Mouse (Mus musculus) lung, adult 2 months (tissue): ENCODE data around the gene Celsr2. TPM values are rescaled to one million over a fixed set of nuclear protein-coding genes. Genes with fewer than 3 reads are reported as not detected.

Source experiments
- DNase-seq: peaks from one replicate; pipeline ENCODE4 v3.0.0; 2022
- H3K4me1 ChIP-seq: fragments of 200-500 bp; 2 replicates; pipeline ENCODE4 v1.6.1; 2011; ENCODE audit warnings: low read length; ENCODE audit not compliant: control insufficient read depth, insufficient read depth
- H3K4me3 ChIP-seq: fragments of 200-500 bp; replicated peaks from 2 replicates; pipeline ENCODE3; 2011; ENCODE audit warnings: low read depth, mild to moderate bottlenecking, control low read depth, low read length; ENCODE audit errors: extremely low read depth
- CTCF ChIP-seq: fragments of 200-500 bp; IDR thresholded peaks from 2 replicates; pipeline ENCODE4 v1.5.1; 2011; ENCODE audit warnings: mild to moderate bottlenecking, low read length, control low read depth; ENCODE audit not compliant: insufficient read depth
- POLR2A ChIP-seq: fragments of 200-500 bp; IDR thresholded peaks from 2 replicates; pipeline ENCODE4 v1.6.1; 2011; ENCODE audit warnings: low read depth, mild to moderate bottlenecking, control low read depth, low read length, borderline replicate concordance; ENCODE audit errors: extremely low read depth
- WGBS: fragments of 180-500 bp; shearing (Covaris S2); methylation state at CpG from one replicate; pipeline ENCODE4 v1.1.7; 2018; 5-methylcytosine and 5-hydroxymethylcytosine counted together
- polyA plus RNA-seq: library from polyadenylated mRNA; depleted of rRNA; stranded (reverse); fragments of >200 nt; gene quantifications from 2 replicates; pipeline ENCODE4 v1.2.3, GENCODE M21; 2012

Gene Celsr2
- polyA plus RNA-seq, 1 experiment, result 26.7 TPM

DNA sequence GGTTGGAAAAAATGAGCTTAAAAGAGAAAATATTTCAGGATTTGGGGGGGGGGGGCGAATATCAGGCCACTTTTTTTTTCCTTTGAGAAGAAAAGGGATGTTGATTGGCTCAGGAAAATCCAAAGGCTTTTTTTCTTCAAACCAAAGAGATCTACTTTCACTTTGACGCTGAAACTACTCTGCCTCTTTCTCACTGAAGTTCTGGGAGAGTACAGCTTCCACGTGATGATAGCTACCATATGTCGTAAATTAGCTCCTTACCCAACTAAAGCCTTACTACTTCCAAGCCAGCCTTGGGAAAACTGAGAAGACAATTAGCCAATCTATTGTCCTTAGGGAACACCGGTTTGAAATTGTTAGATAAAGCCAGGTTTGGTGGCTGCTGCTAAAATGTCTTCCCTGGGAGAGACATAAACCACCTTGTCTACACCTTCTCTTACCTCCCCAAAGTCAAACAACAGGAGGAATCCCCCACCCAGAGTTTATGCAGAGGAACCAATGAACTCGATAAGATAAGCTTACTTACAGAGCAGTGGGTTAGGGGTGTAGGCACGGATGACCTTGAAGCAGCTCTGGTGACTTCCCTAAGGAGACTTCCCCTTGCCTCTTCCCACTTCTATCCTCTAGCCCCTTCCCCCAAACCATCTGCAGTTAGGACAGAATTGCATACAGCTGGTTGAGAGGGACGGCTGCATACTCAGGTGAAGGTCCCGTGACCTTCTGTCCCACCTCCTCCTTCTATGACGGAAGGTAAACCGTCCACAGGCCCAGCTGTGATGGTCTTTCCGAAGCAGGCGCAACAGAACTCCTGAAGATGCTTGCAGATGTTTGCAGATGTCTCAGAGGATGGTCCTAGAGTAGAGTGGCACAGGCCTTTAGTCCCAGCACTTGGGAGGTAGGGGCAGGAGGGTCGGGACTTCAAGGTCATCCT, 33.1 kb downstream of the Celsr2 start:
- no peak for DNase-seq
- 60% methylated on average over 14 of the region's 14 CpGs for WGBS
- H3K4me1 ChIP-seq, result peaks cover 5% of the 10 kb centered on the region
- TF ChIP-seq POLR2A (no peak), CTCF (no peak)
- no peak overlapping the region for H3K4me3 ChIP-seq

DNA sequence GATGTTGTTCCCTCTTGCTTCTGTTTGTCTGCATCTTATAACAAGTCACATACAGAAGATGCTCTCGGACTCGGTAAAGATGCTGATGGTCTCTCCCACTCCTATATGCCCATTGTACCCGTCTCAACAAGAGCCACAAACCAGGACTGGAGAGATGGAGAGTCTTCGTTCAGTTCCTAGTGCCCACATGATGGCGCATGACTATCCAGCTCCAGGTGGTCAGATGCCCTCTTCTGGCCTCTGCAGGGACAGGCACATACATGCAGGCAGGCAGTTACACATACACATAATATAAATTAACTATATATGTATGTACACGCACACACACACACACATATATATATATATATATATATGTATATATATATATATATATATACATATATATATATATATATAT, 34.7 kb downstream of the Celsr2 start:
- 82% methylated on average over 6 of the region's 6 CpGs for WGBS
- H3K4me1 ChIP-seq, result peaks cover 5% of the 10 kb centered on the region
- TF ChIP-seq CTCF (peak; percentile 52), POLR2A (no peak)
- no peak for DNase-seq
- no peak overlapping the region for H3K4me3 ChIP-seq

DNA sequence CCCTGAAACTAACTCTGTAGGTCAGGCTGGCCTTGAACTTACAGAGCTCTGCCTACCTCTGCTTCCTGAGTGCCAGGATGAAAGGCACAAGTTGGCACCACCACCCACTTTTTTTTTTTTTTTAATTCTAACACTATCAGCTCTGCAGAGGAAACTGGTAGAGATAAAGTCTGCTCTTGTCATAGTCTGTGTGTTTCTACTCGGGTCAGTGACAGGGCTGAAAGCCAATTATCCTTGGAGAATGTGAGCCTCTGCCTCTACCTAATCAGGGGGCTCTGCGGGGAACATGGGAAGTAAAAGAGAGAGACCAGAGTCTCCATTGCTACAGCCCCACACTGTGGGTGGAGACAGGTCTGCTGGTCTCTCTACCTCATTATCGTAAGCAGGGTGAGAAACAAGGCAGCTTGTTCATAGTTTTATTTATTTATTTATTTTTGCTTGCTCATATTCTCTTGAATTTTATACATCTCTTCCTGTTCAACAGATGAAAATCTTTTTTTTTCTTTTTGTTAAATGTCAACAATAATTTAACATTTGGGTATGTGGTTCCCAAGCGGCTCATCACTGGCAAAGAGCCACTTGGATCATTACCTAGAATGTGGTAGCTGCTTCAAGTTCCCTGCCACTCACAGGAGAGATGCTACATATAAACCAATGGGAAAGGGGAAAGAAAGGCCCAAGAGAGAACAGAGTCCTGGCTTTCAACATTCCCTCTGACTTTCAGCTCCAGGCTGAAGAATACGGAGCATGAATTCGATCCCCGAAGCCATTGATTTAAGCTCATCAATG, 36.3 kb downstream of the Celsr2 start:
- TF ChIP-seq CTCF (no peak), POLR2A (no peak)
- H3K4me1 ChIP-seq, result peaks cover 3% of the 10 kb centered on the region
- H3K4me3 ChIP-seq, result no peak overlapping the region
- WGBS, result 76% methylated on average over 7 of the region's 7 CpGs
- no peak for DNase-seq

DNA sequence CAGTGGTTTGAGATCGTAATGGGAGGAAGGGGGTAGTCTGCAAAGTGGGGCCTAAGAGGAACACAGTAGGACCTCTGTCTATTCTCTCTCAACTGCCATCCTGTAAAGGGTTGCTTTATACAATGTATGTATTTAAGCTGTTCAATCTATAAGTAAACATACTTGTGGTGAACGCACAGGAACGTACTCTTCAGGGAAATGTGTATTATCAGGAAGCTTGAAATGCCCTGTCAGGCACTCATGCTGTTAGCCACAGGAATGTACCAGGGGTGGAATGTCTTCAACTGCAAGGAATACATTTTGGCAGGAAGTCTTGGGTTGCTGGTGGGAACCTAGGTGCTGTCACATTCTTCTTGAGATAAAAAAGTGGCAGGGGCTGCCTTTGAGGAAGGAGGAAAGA, 42.7 kb downstream of the Celsr2 start:
- TF ChIP-seq POLR2A (no peak), CTCF (no peak)
- Histone ChIP-seq H3K4me1 (no peaks in the 10 kb centered on the region), H3K4me3 (no peak overlapping the region)
- 45% methylated on average over 3 of the region's 3 CpGs for WGBS
- no peak for DNase-seq

DNA sequence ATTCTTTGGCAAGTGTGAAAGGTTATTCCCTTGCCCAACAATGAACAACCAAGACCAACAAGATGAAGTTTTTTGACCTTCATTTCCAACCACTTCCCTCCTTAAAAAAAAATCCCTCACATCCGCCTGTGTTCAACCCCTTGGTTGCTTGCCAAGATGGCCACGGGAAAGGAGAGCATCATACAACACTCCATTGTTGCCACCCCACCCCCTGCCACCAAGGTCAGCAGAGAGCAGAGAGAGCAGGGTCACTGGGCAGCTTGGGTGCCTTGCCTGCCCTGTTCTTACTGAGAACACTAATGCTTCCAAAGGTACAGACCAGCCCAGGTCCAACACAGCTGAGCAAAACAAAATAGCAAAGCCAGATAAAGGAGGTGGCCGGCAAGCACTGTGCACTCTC, 43.1 kb downstream of the Celsr2 start:
- 16% methylated on average over 3 of the region's 3 CpGs for WGBS
- no peak for DNase-seq
- no peak for TF ChIP-seq CTCF
- no peak for TF ChIP-seq POLR2A
- Histone ChIP-seq H3K4me3 (no peak overlapping the region), H3K4me1 (no peaks in the 10 kb centered on the region)

DNA sequence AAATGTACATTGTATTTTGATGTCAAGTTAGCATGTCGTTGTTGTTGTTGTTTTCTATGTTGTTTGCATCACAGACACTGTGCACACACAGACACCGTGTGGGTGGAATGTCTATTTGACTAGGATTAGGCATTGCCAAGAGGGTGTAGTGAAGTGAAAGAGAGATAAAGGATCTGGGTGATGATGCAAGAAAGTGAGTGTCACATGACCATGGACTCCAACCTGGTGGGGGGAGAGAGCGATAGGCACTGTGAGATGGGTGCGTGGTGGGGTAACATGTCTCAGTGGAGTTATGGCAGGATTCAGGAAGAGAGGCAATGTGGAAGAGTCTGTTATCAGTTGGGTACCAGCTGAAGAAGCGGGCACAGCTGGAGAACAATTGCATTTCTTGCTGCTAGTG, 46.6 kb downstream of the Celsr2 start:
- DNase-seq, result no peak
- Histone ChIP-seq H3K4me1 (no peaks in the 10 kb centered on the region), H3K4me3 (no peak overlapping the region)
- 66% methylated on average over 5 of the region's 5 CpGs for WGBS
- TF ChIP-seq CTCF, result no peak
- TF ChIP-seq POLR2A, result no peak

DNA sequence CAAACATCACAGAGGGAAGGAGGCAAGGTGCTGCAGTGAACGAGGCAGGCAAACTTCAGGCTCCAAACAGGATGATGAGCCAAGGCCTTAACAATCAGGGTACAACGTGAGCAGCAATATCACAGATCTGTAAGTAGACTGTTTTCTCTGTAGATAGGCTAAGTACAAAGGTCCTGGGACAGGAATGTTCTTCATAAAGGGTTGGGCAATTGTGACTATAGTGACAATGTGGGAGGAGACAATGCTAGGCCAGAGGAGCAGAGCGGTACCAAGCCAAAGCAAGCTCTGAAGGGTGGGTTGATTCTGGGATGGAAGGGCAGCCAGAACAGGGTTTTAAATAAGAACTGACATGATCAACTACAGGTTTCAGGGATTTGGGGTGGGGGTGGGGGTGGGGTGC, 47.5 kb downstream of the Celsr2 start:
- Histone ChIP-seq H3K4me3 (no peak overlapping the region), H3K4me1 (no peaks in the 10 kb centered on the region)
- 70% methylated on average over 3 of the region's 3 CpGs for WGBS
- DNase-seq, result no peak
- TF ChIP-seq CTCF (no peak), POLR2A (no peak)

DNA sequence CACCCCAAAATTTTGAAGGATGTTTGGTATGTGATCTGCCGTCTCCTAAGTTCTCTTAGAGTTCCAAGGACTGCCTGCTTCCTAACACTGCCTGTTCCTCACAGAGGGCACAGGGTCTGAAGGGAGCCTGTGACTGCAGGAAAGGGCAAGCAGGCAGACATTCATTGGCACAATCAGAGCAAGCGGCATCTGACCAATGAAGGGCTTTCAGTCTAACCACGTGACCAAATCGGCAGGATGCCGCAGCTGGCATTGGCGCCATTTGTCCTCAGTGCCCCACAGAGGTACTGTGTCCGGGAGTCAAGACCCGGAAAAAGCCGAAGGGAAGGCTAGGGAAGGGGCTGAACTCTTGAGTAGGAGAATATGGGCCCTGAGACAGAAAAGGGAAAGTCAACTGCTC, 48.2 kb downstream of the Celsr2 start:
- TF ChIP-seq CTCF (no peak), POLR2A (no peak)
- DNase-seq, result no peak
- Histone ChIP-seq H3K4me1 (no peaks in the 10 kb centered on the region), H3K4me3 (no peak overlapping the region)
- WGBS, result 59% methylated on average over 9 of the region's 9 CpGs

DNA sequence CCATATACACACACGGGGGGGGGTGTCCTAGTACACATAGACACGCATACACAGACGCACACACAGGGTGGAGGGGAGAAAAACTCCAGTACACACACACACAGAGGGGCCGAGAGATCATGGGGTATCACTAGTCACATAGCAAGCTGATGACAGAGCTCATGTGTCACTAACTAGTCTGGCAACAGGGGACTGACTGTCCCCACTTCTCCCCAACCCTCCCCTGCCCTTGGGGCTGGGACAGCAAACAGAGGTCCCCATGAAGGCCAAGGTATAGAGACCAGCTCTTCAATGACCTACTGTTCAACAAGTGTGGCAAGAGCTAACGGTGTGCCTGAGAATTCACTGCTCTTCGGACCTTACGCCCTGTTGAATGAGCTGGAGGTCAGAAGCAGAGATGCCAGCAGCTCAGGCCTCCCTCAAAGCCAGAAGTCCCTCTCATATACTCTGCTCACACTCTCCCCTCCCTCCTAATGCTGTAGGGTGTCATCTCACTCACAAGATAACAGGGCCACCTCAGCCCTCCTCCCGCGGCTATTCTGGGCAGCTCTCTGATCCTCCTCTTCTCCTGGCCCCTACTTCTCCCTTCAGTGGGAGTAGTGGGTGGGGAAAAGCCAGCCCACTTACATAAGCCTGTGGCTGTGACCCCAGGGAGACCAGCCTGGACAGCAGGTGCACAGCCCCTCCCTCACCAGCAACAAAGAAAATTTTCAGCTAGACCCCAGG, 50.9 kb downstream of the Celsr2 start, which contains the start of gene Mybphl:
Gene Mybphl (plus strand): TSS at position 642 of the 726 bp plus-strand sequence.
- WGBS, result 59% methylated on average over 9 of the region's 9 CpGs
- no peak for DNase-seq

More for the DNA sequence above, 50.9 kb downstream of the Celsr2 start, which contains the start of gene Mybphl:
- no peak for TF ChIP-seq POLR2A
- no peak for TF ChIP-seq CTCF
- Histone ChIP-seq H3K4me3 (no peak within 1 kb of the TSS), H3K4me1 (no peaks in the 10 kb centered on the region)
